Mouse (Mus musculus): ENCODE measurements around the gene Rab1a. TPM values are rescaled to one million over a fixed set of nuclear protein-coding genes. Genes with fewer than 3 reads are reported as not detected.
"Not testable (repeated sequence)": the region's sequence is repeated elsewhere in the genome, so short reads cannot be mapped to it uniquely, and the experiment has no call there.

Rab1a gene
- polyA plus RNA-seq, 2 experiments = 53.0 to 80.6 TPM

DNA sequence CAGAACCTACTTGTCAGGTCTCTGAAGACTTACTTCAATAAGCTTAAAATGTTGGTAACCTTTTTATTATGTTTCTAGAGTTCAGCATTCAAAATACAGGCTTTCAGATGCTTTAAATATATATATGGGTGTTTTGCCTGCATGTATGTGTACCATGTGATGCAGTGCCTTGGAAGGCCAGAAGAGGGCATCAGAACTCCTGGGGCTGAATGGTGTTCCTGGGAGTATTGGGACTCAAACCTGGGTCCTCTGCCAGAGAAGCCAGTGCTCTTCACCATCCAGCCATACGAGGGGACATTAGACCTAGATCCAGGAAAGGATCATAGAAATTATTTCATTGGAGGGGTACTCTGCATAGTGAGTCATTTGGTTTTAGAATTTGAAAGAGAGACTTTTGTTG is 13.5 kb downstream of the Rab1a start:
- ATAC-seq (ENCODE audit: insufficient read depth) = no peak
- H3K4me3 ChIP-seq (ENCODE audit: insufficient read depth in 1 of 2, low read depth in 2 of 2, low read length in 2 of 2) = no peak overlapping the region
- no peaks in the 10 kb centered on the region for H3K27me3 ChIP-seq (ENCODE audit: control insufficient read depth, insufficient read depth, low read length)
- H3K4me1 ChIP-seq (replicated peaks; ENCODE audit: control insufficient read depth in 2 of 2, insufficient read depth in 2 of 2, low read length in 1 of 2) = peaks cover 3 to 6% of the 10 kb centered on the region in 2 experiments
- H3K4me2 ChIP-seq (ENCODE audit: low read depth) = no peak overlapping the region
- WGBS (ENCODE audit: insufficient replicate concordance) = 83% methylated on average over 1 of the region's 1 CpGs
- no peaks in the 10 kb centered on the region for H3K9me3 ChIP-seq (ENCODE audit: control insufficient read depth, low read length)
- peak in 1 of 3 experiments; percentile 19 for DNase-seq (ENCODE audit: low read depth in 3 of 3, low spot score in 3 of 3)
- peaks cover 28% of the 10 kb centered on the region for H3K36me3 ChIP-seq (replicated peaks; ENCODE audit: control insufficient read depth, insufficient read depth, low read depth)
- TF ChIP-seq EP300 (IDR thresholded peaks at IDR 0.05; ENCODE audit: low read depth) = no peak
- peak; percentile 76 for TF ChIP-seq CTCF (IDR thresholded peaks at IDR 0.05; ENCODE audit: low read depth)
- H3K9ac ChIP-seq (replicated peaks) = no peak overlapping the region; the same call in 1 of the 2 replicates
- H3K27ac ChIP-seq = no peak overlapping the region

GRCm38 (mm10) chr11:20216415-20216814 is 15.2 kb downstream of the Rab1a start:
- 77% methylated on average over 4 of the region's 4 CpGs for WGBS (ENCODE audit: insufficient replicate concordance)
- no peak overlapping the region for H3K4me3 ChIP-seq (ENCODE audit: insufficient read depth in 1 of 2, low read depth in 2 of 2, low read length in 2 of 2)
- H3K9ac ChIP-seq (replicated peaks) = no peak overlapping the region
- no peak for DNase-seq (ENCODE audit: low read depth in 3 of 3, low spot score in 3 of 3)
- peaks cover 0 to 3% of the 10 kb centered on the region in 2 experiments; a peak in 1 of 4 replicates for H3K4me1 ChIP-seq (replicated peaks; ENCODE audit: control insufficient read depth in 2 of 2, insufficient read depth in 2 of 2, low read length in 1 of 2)
- ATAC-seq (ENCODE audit: insufficient read depth) = no peak
- H3K27me3 ChIP-seq (ENCODE audit: control insufficient read depth, insufficient read depth, low read length) = no peaks in the 10 kb centered on the region
- H3K9me3 ChIP-seq (ENCODE audit: control insufficient read depth, low read length) = no peaks in the 10 kb centered on the region
- no peak for TF ChIP-seq EP300 (IDR thresholded peaks at IDR 0.05; ENCODE audit: low read depth)
- TF ChIP-seq CTCF (IDR thresholded peaks at IDR 0.05; ENCODE audit: low read depth) = peak; percentile 36
- no peak overlapping the region for H3K4me2 ChIP-seq (ENCODE audit: low read depth)
- H3K36me3 ChIP-seq (replicated peaks; ENCODE audit: control insufficient read depth, insufficient read depth, low read depth) = peaks cover 39% of the 10 kb centered on the region
- no peak overlapping the region for H3K27ac ChIP-seq

DNA sequence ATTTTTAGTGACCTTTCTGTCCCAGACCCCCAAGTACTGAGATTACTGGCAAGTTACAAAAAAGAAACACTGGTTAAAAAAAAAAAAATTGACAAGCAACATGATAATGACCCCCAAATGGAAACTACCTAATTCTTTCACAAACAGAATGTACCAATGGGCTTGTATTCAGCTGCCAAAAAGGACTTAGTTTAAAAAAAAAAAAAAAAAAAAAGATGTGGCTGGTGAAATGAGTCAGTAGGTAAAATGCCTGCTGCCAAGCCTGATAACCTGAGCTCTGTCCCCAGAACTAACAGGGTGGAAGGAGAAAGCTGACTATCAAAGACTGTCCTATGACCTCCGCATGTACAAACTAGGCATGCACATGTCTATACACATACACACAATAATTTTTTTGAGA is 16.0 kb downstream of the Rab1a start:
- H3K4me2 ChIP-seq (ENCODE audit: low read depth) = no peak overlapping the region
- H3K36me3 ChIP-seq (replicated peaks; ENCODE audit: control insufficient read depth, insufficient read depth, low read depth) = peaks cover 40% of the 10 kb centered on the region
- H3K9me3 ChIP-seq (ENCODE audit: control insufficient read depth, low read length) = no peaks in the 10 kb centered on the region
- peaks cover 0 to 3% of the 10 kb centered on the region in 2 experiments; a peak in 1 of 4 replicates for H3K4me1 ChIP-seq (replicated peaks; ENCODE audit: control insufficient read depth in 2 of 2, insufficient read depth in 2 of 2, low read length in 1 of 2)
- no peak for ATAC-seq (ENCODE audit: insufficient read depth)
- TF ChIP-seq CTCF (IDR thresholded peaks at IDR 0.05; ENCODE audit: low read depth) = no peak
- no peak for TF ChIP-seq EP300 (IDR thresholded peaks at IDR 0.05; ENCODE audit: low read depth)
- no peak for DNase-seq (ENCODE audit: low read depth in 3 of 3, low spot score in 3 of 3)
- H3K9ac ChIP-seq (replicated peaks) = no peak overlapping the region
- 83% methylated on average over 1 of the region's 1 CpGs for WGBS (ENCODE audit: insufficient replicate concordance)
- no peak overlapping the region for H3K27ac ChIP-seq
- no peaks in the 10 kb centered on the region for H3K27me3 ChIP-seq (ENCODE audit: control insufficient read depth, insufficient read depth, low read length)
- H3K4me3 ChIP-seq (ENCODE audit: insufficient read depth in 1 of 2, low read depth in 2 of 2, low read length in 2 of 2) = no peak overlapping the region

- ATAC-seq (ENCODE audit: insufficient read depth) = not testable (repeated sequence)
These were observed 20.4 kb downstream of the Rab1a start for GRCm38 (mm10) chr11:20221671-20222070.

GRCm38 (mm10) chr11:20224196-20224595 is 23.0 kb downstream of the Rab1a start:
- no peak overlapping the region for H3K4me3 ChIP-seq (ENCODE audit: insufficient read depth in 1 of 2, low read depth in 2 of 2, low read length in 2 of 2)
- DNase-seq (ENCODE audit: low read depth in 3 of 3, low spot score in 3 of 3) (no peak), ATAC-seq (ENCODE audit: insufficient read depth) (no peak)
- H3K27ac ChIP-seq = no peak overlapping the region
- H3K36me3 ChIP-seq (replicated peaks; ENCODE audit: control insufficient read depth, insufficient read depth, low read depth) = peaks cover 52% of the 10 kb centered on the region
- WGBS (ENCODE audit: insufficient replicate concordance) = 78% methylated on average over 6 of the region's 6 CpGs
- H3K9me3 ChIP-seq (ENCODE audit: control insufficient read depth, low read length) = no peaks in the 10 kb centered on the region
- no peak overlapping the region for H3K4me2 ChIP-seq (ENCODE audit: low read depth)
- no peaks in the 10 kb centered on the region for H3K27me3 ChIP-seq (ENCODE audit: control insufficient read depth, insufficient read depth, low read length)
- H3K9ac ChIP-seq (replicated peaks) = no peak overlapping the region
- no peaks in the 10 kb centered on the region for H3K4me1 ChIP-seq (replicated peaks; ENCODE audit: control insufficient read depth in 2 of 2, insufficient read depth in 2 of 2, low read length in 1 of 2)
- TF ChIP-seq CTCF (IDR thresholded peaks at IDR 0.05; ENCODE audit: low read depth) (no peak), EP300 (IDR thresholded peaks at IDR 0.05; ENCODE audit: low read depth) (no peak)

More at GRCm38 (mm10) chr11:20221671-20222070, 20.4 kb downstream of the Rab1a start:
- not testable (repeated sequence) for H3K4me2 ChIP-seq (ENCODE audit: low read depth); DNase-seq (ENCODE audit: low read depth in 3 of 3, low spot score in 3 of 3); H3K27me3 ChIP-seq (ENCODE audit: control insufficient read depth, insufficient read depth, low read length); H3K4me3 ChIP-seq (ENCODE audit: insufficient read depth in 1 of 2, low read depth in 2 of 2, low read length in 2 of 2); H3K27ac ChIP-seq; H3K4me1 ChIP-seq (replicated peaks; ENCODE audit: control insufficient read depth in 2 of 2, insufficient read depth in 2 of 2, low read length in 1 of 2); H3K9ac ChIP-seq (replicated peaks); H3K9me3 ChIP-seq (ENCODE audit: control insufficient read depth, low read length)
- no CpG with 5 or more reads among the region's 1 CpGs for WGBS (ENCODE audit: insufficient replicate concordance)
- peaks cover 52% of the 10 kb centered on the region for H3K36me3 ChIP-seq (replicated peaks; ENCODE audit: control insufficient read depth, insufficient read depth, low read depth)
